Mouse (Mus musculus) liver, embryonic 12.5 days (tissue): Measurements from ENCODE around the gene Ttyh2. TPM values are rescaled to one million over a fixed set of nuclear protein-coding genes. Genes with fewer than 3 reads are reported as not detected.
A peak's percentile ranks its signal among the peaks of the same experiment; 100 is the strongest.

ENCODE experiments used
- ATAC-seq: fragments of 200-750 bp; cut with Nextera tagmentation; 2 replicates; pipeline ENCODE4 v1.8.0; 2017; ENCODE audit warnings: moderate number of reproducible peaks, mild to moderate bottlenecking, moderate library complexity
- H3K27ac ChIP-seq: fragments of 300-500 bp; sonication (generic); 2 replicates; pipeline ENCODE4 v1.5.1; 2016; ENCODE audit warnings: mild to moderate bottlenecking
- H3K27me3 ChIP-seq: fragments of 300-500 bp; sonication (generic); replicated peaks from 2 replicates; pipeline ENCODE4 v1.6.1; 2016; ENCODE audit warnings: mild to moderate bottlenecking, moderate library complexity
- H3K36me3 ChIP-seq: fragments of 300-500 bp; sonication (generic); 2 replicates; pipeline ENCODE4 v1.6.1; 2016; ENCODE audit warnings: mild to moderate bottlenecking, moderate library complexity
- H3K4me1 ChIP-seq: fragments of 300-500 bp; sonication (generic); 2 replicates; pipeline ENCODE4 v1.6.1; 2016
- H3K4me2 ChIP-seq: fragments of 300-500 bp; sonication (generic); 2 replicates; pipeline ENCODE4 v1.6.1; 2016; ENCODE audit warnings: mild to moderate bottlenecking, moderate library complexity
- H3K4me3 ChIP-seq: fragments of 300-500 bp; sonication (generic); 2 replicates; pipeline ENCODE4 v1.5.1; 2016; ENCODE audit warnings: mild to moderate bottlenecking, moderate library complexity
- H3K9ac ChIP-seq: fragments of 300-500 bp; sonication (generic); 2 replicates; pipeline ENCODE4 v1.6.1; 2016; ENCODE audit warnings: mild to moderate bottlenecking, moderate library complexity
- H3K9me3 ChIP-seq: fragments of 300-500 bp; sonication (generic); replicated peaks from 2 replicates; pipeline ENCODE4 v1.6.1; 2016; ENCODE audit warnings: mild to moderate bottlenecking, moderate library complexity
- WGBS: fragments of 180-500 bp; shearing (Covaris S2); methylation state at CpG from one replicate; pipeline ENCODE4 v1.1.7; 2016; ENCODE audit not compliant: insufficient replicate concordance; 5-methylcytosine and 5-hydroxymethylcytosine counted together
- polyA plus RNA-seq: library from polyadenylated mRNA; unstranded; fragments of >200 nt; fragmentation: Nextera tagmentation; extraction: Ambion mirVana; gene quantifications from 2 replicates; pipeline ENCODE4 v1.2.1, GENCODE M21; 2016

Ttyh2 gene
- polyA plus RNA-seq, 1 experiment from 2014 or later, result 6.1 TPM

GRCm38 (mm10) chr11:114683029-114683721, 7.9 kb downstream of the Ttyh2 start:
- Histone ChIP-seq H3K4me1 (peaks cover 59% of the 10 kb centered on the region), H3K27me3 (no peaks in the 10 kb centered on the region), H3K4me2 (no peak overlapping the region), H3K9ac (no peak overlapping the region), H3K9me3 (no peaks in the 10 kb centered on the region), H3K36me3 (no peaks in the 10 kb centered on the region), H3K27ac (no peak overlapping the region), H3K4me3 (no peak overlapping the region)
- WGBS, result 82% methylated on average over 10 of the region's 10 CpGs
- no peak for ATAC-seq

GRCm38 (mm10) chr11:114683722-114684621, 8.7 kb downstream of the Ttyh2 start:
- no peaks in the 10 kb centered on the region for H3K27me3 ChIP-seq
- H3K36me3 ChIP-seq, result no peaks in the 10 kb centered on the region
- H3K4me2 ChIP-seq, result no peak overlapping the region
- H3K9ac ChIP-seq, result no peak overlapping the region
- H3K4me3 ChIP-seq, result no peak overlapping the region
- peaks cover 59% of the 10 kb centered on the region for H3K4me1 ChIP-seq
- 0 out of 2 replicates have a peak overlapping the region, but pooled peaks have one; percentile 14 for H3K27ac ChIP-seq
- ATAC-seq, result peak; percentile 37; the same call in 1 of the 2 replicates
- 50% methylated on average over 20 of the region's 20 CpGs for WGBS
- no peaks in the 10 kb centered on the region for H3K9me3 ChIP-seq

DNA sequence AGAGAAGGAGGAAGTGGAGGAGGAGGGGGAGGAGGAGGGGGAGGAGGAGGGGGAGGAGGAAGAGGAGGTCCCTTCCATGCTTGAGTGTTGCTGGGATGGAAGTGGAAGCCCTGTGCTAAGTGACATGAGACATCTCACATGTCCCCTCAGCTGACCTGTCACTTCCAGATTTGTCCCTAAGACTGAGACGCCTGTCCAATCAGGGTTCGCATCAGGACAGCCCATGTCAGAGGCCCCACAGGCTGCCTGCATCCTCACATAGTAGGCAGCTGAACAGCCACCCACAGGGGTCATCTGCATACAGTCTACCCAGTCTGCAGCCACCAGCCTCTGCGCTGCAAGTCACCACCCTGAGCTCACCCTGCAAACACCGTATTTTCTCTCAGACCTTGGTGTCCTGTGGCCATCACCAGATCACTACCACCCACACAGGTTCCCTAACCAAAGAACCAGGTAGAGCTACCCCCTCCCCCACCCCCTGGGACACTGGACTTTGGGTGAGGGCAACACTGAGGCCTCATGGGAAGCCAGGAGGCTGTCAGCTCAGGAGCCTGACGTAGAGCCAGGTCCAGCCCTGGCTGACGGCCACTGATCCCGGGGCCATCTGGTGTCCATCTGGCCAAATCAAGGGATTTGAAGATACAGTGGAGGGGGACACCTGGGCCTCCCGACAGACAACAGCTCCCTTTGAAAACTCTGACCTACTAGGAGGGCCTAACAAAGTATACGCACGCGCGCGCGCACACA, 9.6 kb downstream of the Ttyh2 start:
- H3K4me3 ChIP-seq, result no peak overlapping the region
- H3K27me3 ChIP-seq, result no peaks in the 10 kb centered on the region
- H3K9ac ChIP-seq, result no peak overlapping the region
- 72% methylated on average over 14 of the region's 14 CpGs for WGBS
- H3K4me2 ChIP-seq, result no peak overlapping the region
- peak overlapping the region; percentile 36; the same call in 1 of the 2 replicates for H3K27ac ChIP-seq
- no peaks in the 10 kb centered on the region for H3K9me3 ChIP-seq
- peak; percentile 38 for ATAC-seq
- H3K4me1 ChIP-seq, result peaks cover 53% of the 10 kb centered on the region
- H3K36me3 ChIP-seq, result no peaks in the 10 kb centered on the region; the same call in 1 of the 2 replicates

GRCm38 (mm10) chr11:114685526-114686040, 10.4 kb downstream of the Ttyh2 start:
- no peak overlapping the region for H3K4me3 ChIP-seq
- peaks cover 45% of the 10 kb centered on the region for H3K4me1 ChIP-seq
- no peaks in the 10 kb centered on the region for H3K9me3 ChIP-seq
- H3K27ac ChIP-seq, result no peak overlapping the region
- no peak for ATAC-seq
- no peaks in the 10 kb centered on the region for H3K27me3 ChIP-seq
- 56% methylated on average over 9 of the region's 9 CpGs for WGBS
- peaks cover 7% of the 10 kb centered on the region; the same call in 1 of the 2 replicates for H3K36me3 ChIP-seq
- no peak overlapping the region for H3K9ac ChIP-seq
- no peak overlapping the region for H3K4me2 ChIP-seq

- H3K9ac ChIP-seq, result no peak overlapping the region
- peaks cover 39% of the 10 kb centered on the region for H3K4me1 ChIP-seq
- H3K4me3 ChIP-seq, result no peak overlapping the region
- no peaks in the 10 kb centered on the region for H3K9me3 ChIP-seq
- peaks cover 7% of the 10 kb centered on the region; the same call in 1 of the 2 replicates for H3K36me3 ChIP-seq
- 77% methylated on average over 16 of the region's 16 CpGs for WGBS
- no peak overlapping the region for H3K27ac ChIP-seq
- H3K27me3 ChIP-seq, result no peaks in the 10 kb centered on the region
- H3K4me2 ChIP-seq, result no peak overlapping the region
- no peak for ATAC-seq
These were observed 11.2 kb downstream of the Ttyh2 start for GRCm38 (mm10) chr11:114686221-114686959.

- 58% methylated on average over 10 of the region's 10 CpGs for WGBS
- Histone ChIP-seq H3K4me2 (no peak overlapping the region), H3K36me3 (peaks cover 7% of the 10 kb centered on the region; the same call in 1 of the 2 replicates), H3K9me3 (no peaks in the 10 kb centered on the region), H3K4me1 (peaks cover 43% of the 10 kb centered on the region), H3K4me3 (no peak overlapping the region), H3K27ac (no peak overlapping the region), H3K27me3 (no peaks in the 10 kb centered on the region), H3K9ac (no peak overlapping the region)
- no peak for ATAC-seq
These were observed 12.4 kb downstream of the Ttyh2 start for GRCm38 (mm10) chr11:114687574-114688188.

DNA sequence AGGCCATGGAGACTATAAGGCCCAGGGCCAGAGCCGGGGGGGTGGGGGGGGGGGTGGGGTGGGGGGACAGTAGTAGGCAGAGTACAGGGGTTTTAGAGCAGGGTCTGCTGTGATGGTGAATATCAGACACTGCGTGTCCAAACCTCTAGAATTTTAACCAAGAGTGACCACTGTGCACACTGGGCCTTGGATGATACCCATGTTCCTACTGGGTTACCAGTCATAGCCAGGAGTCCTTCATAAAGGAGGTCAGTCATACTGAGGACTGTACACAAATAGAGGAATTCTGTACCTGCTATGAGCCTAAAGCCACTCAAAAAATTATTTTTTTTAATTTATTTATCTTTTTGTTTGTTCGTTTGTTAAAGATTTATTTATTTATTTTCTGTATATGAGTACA, 13.5 kb downstream of the Ttyh2 start:
- H3K4me1 ChIP-seq, result peaks cover 32% of the 10 kb centered on the region
- 80% methylated on average over 3 of the region's 3 CpGs for WGBS

DNA sequence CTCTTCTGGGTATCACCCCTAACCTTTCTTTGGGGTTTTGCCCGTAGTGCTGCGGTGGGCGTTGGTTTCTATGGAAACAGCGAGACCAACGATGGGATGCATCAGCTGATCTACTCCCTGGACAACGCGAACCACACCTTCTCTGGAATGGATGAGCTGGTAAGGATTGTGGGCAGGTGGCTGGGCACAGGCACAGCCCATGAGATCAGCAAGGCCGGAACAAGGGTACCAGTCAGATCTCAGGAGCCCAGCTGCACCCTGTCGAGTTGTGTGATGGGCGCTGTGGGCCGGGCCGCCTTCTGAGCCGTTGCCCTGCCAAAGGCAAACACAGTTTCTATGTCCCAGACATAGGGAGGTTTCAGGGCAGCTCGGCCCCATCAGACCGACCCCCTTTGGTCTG, 15.0 kb downstream of the Ttyh2 start:
- H3K27ac ChIP-seq, result no peak overlapping the region

More for the DNA sequence above, 13.5 kb downstream of the Ttyh2 start:
- no peak overlapping the region for H3K4me3 ChIP-seq
- H3K27me3 ChIP-seq, result no peaks in the 10 kb centered on the region
- H3K9me3 ChIP-seq, result no peaks in the 10 kb centered on the region
- H3K36me3 ChIP-seq, result peaks cover 7% of the 10 kb centered on the region; the same call in 1 of the 2 replicates
- H3K27ac ChIP-seq, result no peak overlapping the region
- H3K9ac ChIP-seq, result no peak overlapping the region
- ATAC-seq, result no peak
- H3K4me2 ChIP-seq, result no peak overlapping the region

DNA sequence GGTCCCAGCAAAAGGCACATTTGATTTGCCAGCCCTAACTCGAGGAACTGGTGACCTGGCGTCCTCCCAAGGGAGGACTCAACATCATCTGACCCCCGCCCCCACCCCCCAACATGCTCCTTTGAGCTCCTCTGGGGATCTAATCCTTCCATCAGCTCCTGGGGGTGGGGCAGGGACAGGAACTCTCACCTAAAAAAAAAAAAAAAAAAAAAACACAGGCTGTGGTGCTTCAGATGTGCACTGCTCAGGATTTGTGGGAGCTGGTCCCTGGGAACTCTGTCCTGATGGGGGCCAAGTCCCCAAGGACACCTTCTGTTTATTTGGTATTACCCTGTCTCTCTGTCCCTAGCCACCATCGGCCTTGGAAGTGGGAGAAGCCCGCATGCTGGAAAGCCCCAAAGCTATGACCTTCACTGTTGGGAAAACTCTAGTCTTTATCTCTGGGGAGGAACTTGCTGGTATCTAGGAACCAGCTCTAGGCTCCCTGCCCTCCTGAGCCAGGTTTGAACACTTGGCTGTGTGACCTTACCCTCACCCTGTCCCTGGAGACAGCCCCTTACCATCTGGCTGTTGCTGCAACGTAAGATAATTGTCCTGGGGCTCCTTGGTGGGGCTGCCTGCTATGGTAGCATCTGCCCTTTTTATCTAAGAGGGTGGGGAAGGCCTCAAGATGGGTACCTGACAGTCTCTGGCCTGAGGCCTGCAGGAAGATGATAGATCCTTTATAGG, 16.4 kb downstream of the Ttyh2 start:
- Histone ChIP-seq H3K36me3 (peaks cover 10% of the 10 kb centered on the region; the same call in 1 of the 2 replicates), H3K4me1 (peaks cover 10% of the 10 kb centered on the region), H3K4me2 (no peak overlapping the region), H3K9me3 (no peaks in the 10 kb centered on the region), H3K9ac (no peak overlapping the region), H3K27me3 (no peaks in the 10 kb centered on the region), H3K4me3 (no peak overlapping the region), H3K27ac (no peak overlapping the region)
- 42% methylated on average over 6 of the region's 6 CpGs for WGBS
- no peak for ATAC-seq

More for the DNA sequence above, 15.0 kb downstream of the Ttyh2 start:
- H3K36me3 ChIP-seq, result peaks cover 7% of the 10 kb centered on the region; the same call in 1 of the 2 replicates
- H3K9me3 ChIP-seq, result no peaks in the 10 kb centered on the region
- ATAC-seq, result no peak
- no peaks in the 10 kb centered on the region for H3K27me3 ChIP-seq
- 85% methylated on average over 15 of the region's 15 CpGs for WGBS
- H3K4me1 ChIP-seq, result peaks cover 18% of the 10 kb centered on the region
- H3K9ac ChIP-seq, result no peak overlapping the region
- H3K4me2 ChIP-seq, result no peak overlapping the region
- H3K4me3 ChIP-seq, result no peak overlapping the region

DNA sequence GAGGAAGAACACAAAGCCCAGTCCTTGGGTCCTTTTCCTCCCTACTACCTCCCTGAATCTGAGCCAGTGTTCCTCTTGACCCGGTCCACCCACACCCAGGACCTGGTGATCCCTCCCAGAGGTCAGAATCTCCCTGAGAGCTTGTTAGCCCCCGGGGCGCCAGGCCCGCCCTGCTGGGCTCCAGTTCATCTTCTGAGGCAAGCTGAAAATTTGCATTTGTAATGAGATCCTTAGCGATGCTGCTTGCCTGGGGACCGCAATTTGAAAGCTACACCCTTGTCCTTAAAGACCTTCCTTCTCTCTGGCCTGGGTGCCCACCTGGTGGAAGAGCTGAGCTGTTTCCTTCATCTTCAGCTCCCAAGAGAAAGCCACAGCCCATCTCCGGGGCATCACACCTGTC, 17.4 kb downstream of the Ttyh2 start:
- Histone ChIP-seq H3K9me3 (no peaks in the 10 kb centered on the region), H3K27ac (no peak overlapping the region), H3K4me1 (peaks cover 10% of the 10 kb centered on the region), H3K4me2 (no peak overlapping the region), H3K27me3 (no peaks in the 10 kb centered on the region), H3K9ac (no peak overlapping the region), H3K36me3 (peaks cover 15% of the 10 kb centered on the region; the same call in 1 of the 2 replicates), H3K4me3 (no peak overlapping the region)
- ATAC-seq, result no peak
- WGBS, result 60% methylated on average over 7 of the region's 7 CpGs
